Mouse (Mus musculus) kidney, postnatal 4 days (tissue): ENCODE measurements at regions not wholly inside any gene's neighbourhood (a gene's known extent, or its start where the extent isn't known, plus 50 kb on each side); places are given as distances from the start of the nearest gene placed in this dataset.

ENCODE experiments used
- DNase-seq, 2 experiments: peaks; one replicate each; pipeline ENCODE4 v3.0.0; 2021; ENCODE audit warnings: mixed read lengths in 2 of 2

DNA sequence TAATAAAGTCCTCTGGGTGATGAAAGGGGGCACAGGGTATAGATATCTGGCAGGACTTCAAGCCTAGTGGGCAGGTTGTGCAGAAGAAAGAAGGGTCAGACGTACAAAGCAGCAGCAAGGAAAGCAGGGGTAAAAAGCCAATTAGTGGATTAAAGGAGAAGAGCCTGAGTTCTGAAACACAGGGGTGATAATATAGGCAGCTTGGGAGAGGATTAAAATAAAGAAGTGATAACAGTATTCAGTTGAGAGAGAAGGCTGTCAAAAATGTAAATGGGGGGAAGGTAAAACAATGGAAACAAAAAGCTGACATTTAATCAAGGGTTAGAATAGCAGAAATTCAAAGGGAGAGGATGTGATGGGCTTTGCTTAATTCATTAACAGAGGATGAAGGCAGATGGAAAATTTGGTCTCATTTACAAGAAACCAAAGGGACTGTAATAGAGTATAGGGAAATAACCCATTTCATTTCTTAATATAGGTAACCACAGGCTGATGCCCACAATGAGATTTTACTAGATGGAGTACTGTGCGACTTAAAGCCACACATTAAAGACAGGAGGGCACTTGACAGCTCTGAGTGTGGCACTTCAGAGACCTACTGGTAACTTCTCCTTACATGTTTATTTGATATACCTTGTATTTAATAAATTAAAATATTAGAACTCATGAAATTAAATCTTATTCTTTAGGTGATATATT, 489.8 kb upstream of the Mms22l start:
- DNase-seq: no peak

DNA sequence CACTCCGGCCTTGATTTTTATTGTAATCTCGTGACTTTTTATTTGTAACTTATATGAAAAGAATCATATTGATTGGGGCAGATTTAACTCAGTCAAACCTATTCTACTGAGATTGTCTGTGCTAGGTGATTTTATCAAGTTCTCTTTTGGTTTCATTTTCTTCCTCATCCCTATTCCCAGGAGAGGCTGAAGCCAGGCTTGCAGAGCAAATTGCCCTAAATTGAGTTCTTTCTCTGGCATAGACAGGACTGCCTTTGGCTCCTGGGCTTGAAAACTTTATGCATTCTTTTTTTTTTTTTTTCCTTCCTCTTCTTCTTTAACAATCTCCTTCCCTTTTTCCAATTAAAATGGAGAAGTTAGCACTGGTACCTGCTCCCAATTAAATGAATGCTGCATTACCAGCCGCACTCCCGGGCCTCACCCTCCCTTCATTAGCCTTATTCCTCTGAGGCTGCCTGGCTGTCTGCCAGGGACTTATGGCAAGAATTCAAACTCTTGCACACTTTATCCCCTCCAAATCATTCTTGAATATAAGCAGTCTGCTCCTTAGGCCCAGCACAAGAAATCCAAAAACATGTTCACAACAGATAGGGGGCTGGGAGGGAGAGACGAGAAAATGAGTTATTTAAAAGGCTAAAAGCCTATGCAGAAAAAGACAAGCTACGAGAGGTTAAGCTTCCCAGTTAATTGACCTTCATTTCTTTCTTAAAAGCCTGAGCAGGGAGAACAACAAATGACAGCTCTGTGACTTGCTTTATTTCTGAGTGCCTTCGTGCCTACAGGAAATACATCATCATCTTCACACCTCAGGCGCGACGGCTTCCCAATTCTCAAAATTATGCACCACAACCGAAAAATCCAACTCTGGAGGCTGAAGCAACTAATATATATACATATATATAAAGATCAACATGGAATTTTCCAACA, 476.8 kb upstream of the Mms22l start:
- DNase-seq: peak; percentile 35 to 41
